Mouse (Mus musculus) ovary, postnatal 36 days (tissue): Measurements from ENCODE around the gene Cd200.
"Not testable (repeated sequence)": the region's sequence is repeated elsewhere in the genome, so short reads cannot be mapped to it uniquely, and the experiment has no call there.

Experiments used
- DNase-seq: peaks from one replicate; pipeline ENCODE4 v3.0.0; 2022; ENCODE audit warnings: low spot score, mixed read lengths

Gene Cd200

GRCm38 (mm10) chr16:45378147-45378943 lies 30.5 kb downstream of the Cd200 start:
- DNase-seq = no peak

GRCm38 (mm10) chr16:45377332-45377731 lies 31.5 kb downstream of the Cd200 start:
- no peak for DNase-seq

- DNase-seq = no peak
Measured at GRCm38 (mm10) chr16:45376812-45377211, 32.0 kb downstream of the Cd200 start.

- no peak for DNase-seq
Measured at GRCm38 (mm10) chr16:45376294-45376693, 32.6 kb downstream of the Cd200 start.

GRCm38 (mm10) chr16:45375506-45376225 lies 33.2 kb downstream of the Cd200 start:
- no peak for DNase-seq

GRCm38 (mm10) chr16:45374074-45374473 lies 34.8 kb downstream of the Cd200 start:
- no peak for DNase-seq

- DNase-seq = no peak
Measured at GRCm38 (mm10) chr16:45371076-45371475, 37.8 kb downstream of the Cd200 start.

- DNase-seq = no peak
Measured at GRCm38 (mm10) chr16:45369285-45369965, 39.4 kb downstream of the Cd200 start.

GRCm38 (mm10) chr16:45366111-45366510 lies 42.7 kb downstream of the Cd200 start:
- DNase-seq = no peak

- DNase-seq = no peak
Measured at GRCm38 (mm10) chr16:45365353-45365752, 43.5 kb downstream of the Cd200 start.

GRCm38 (mm10) chr16:45364627-45365026 lies 44.2 kb downstream of the Cd200 start:
- DNase-seq = no peak

GRCm38 (mm10) chr16:45363480-45364045 lies 45.3 kb downstream of the Cd200 start:
- DNase-seq = no peak

- DNase-seq = no peak
Measured at GRCm38 (mm10) chr16:45361450-45361849, 47.4 kb downstream of the Cd200 start.

GRCm38 (mm10) chr16:45358441-45358840 lies 50.4 kb downstream of the Cd200 start:
- not testable (repeated sequence) for DNase-seq

GRCm38 (mm10) chr16:45357134-45357533 lies 51.7 kb downstream of the Cd200 start:
- DNase-seq = no peak

- no peak for DNase-seq
Measured at GRCm38 (mm10) chr16:45352875-45353274, 56.0 kb downstream of the Cd200 start.

GRCm38 (mm10) chr16:45350767-45351166 lies 58.1 kb downstream of the Cd200 start:
- no peak for DNase-seq

GRCm38 (mm10) chr16:45349523-45350298 lies 59.1 kb downstream of the Cd200 start:
- DNase-seq = no peak

- not testable (repeated sequence) for DNase-seq
Measured at GRCm38 (mm10) chr16:45348238-45348637, 60.6 kb downstream of the Cd200 start.

GRCm38 (mm10) chr16:45346930-45347387 lies 61.9 kb downstream of the Cd200 start:
- DNase-seq = no peak

- no peak for DNase-seq
Measured at GRCm38 (mm10) chr16:45346367-45346766, 62.5 kb downstream of the Cd200 start.
